Mouse (Mus musculus) limb, embryonic 10.5 days (tissue): ENCODE data around the gene Smpd3. TPM values are rescaled to one million over a fixed set of nuclear protein-coding genes. Genes with fewer than 3 reads are reported as not detected.

Experiments
- DNase-seq: peaks from one replicate; pipeline ENCODE4 v3.0.0-alpha.2; 2017; ENCODE audit warnings: low spot score
- H3K27ac ChIP-seq: fragments of 300-500 bp; sonication (generic); 2 replicates; pipeline ENCODE4 v1.5.1; 2016; ENCODE audit warnings: mild to moderate bottlenecking
- H3K27me3 ChIP-seq: fragments of 300-500 bp; sonication (generic); 2 replicates; pipeline ENCODE4 v1.6.1; 2016; ENCODE audit warnings: low read depth, mild to moderate bottlenecking; ENCODE audit not compliant: poor library complexity, severe bottlenecking
- H3K36me3 ChIP-seq: fragments of 300-500 bp; sonication (generic); 2 replicates; pipeline ENCODE4 v1.6.1; 2016; ENCODE audit warnings: mild to moderate bottlenecking, moderate library complexity
- H3K4me1 ChIP-seq: fragments of 300-500 bp; sonication (generic); 2 replicates; pipeline ENCODE4 v1.6.1; 2016
- H3K4me3 ChIP-seq: fragments of 300-500 bp; sonication (generic); 2 replicates; pipeline ENCODE4 v1.5.1; 2016; ENCODE audit warnings: mild to moderate bottlenecking, moderate library complexity
- H3K9me3 ChIP-seq: fragments of 300-500 bp; sonication (generic); replicated peaks from 2 replicates; pipeline ENCODE4 v1.6.1; 2016; ENCODE audit warnings: mild to moderate bottlenecking
- WGBS: fragments of 180-500 bp; shearing (Covaris S2); methylation state at CpG from one replicate; pipeline ENCODE4 v1.1.7; 2016; 5-methylcytosine and 5-hydroxymethylcytosine counted together
- polyA plus RNA-seq: library from polyadenylated mRNA; unstranded; fragments of >200 nt; fragmentation: Nextera tagmentation; extraction: Ambion mirVana; gene quantifications from 2 replicates; pipeline ENCODE4 v1.2.1, GENCODE M21; 2016

Smpd3 gene
- polyA plus RNA-seq, 1 experiment from 2014 or later = 0.68 TPM

DNA sequence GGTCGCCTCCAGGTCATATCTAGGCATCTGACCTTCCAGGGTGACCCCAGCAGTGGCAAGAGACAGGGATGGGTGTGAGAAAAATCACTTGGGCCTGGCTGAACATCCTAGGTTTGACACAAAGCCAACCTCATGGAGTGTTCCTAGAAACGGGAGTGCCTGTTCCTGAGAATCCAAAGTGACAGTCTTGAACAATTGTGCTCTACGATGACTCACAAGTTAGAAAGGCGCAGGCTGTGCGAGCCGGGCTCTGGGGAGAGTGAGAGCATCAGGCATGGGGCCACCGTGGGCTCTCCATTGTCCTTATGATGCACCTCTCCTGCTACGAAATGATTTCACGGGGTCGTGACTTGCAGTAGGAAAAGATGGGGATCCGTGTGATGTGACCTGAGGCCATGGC is 11.6 kb upstream of the Smpd3 start:
- H3K36me3 ChIP-seq = no peaks in the 10 kb centered on the region
- H3K27ac ChIP-seq = no peak overlapping the region
- H3K4me3 ChIP-seq = no peak overlapping the region
- H3K9me3 ChIP-seq = no peaks in the 10 kb centered on the region
- no peaks in the 10 kb centered on the region for H3K4me1 ChIP-seq
- no peaks in the 10 kb centered on the region for H3K27me3 ChIP-seq
- DNase-seq = no peak
- WGBS = 73% methylated on average over 11 of the region's 11 CpGs

DNA sequence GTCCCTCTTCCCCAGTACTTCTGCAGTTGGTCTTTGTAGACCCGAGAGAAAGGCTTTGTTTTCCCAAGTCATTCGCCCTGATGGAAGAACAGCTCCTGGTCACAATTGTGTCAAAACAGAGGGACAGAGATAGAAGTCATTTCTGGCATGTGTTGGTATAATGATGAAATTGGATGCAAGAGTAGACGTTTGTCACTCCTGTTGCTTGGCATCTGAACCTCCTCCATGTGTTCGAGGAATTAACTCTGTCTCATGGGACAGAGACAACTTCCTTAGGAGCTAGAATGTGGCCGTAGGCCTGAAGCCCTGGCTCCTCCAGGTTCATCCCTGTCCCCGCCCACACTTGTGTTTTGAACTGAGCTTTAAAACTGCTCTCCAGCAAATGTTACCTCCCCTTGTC is 8.3 kb upstream of the Smpd3 start:
- Histone ChIP-seq H3K4me1 (no peaks in the 10 kb centered on the region), H3K27ac (no peak overlapping the region), H3K36me3 (no peaks in the 10 kb centered on the region), H3K9me3 (no peaks in the 10 kb centered on the region), H3K27me3 (no peaks in the 10 kb centered on the region), H3K4me3 (no peak overlapping the region)
- no peak for DNase-seq
- WGBS = 79% methylated on average over 6 of the region's 6 CpGs

DNA sequence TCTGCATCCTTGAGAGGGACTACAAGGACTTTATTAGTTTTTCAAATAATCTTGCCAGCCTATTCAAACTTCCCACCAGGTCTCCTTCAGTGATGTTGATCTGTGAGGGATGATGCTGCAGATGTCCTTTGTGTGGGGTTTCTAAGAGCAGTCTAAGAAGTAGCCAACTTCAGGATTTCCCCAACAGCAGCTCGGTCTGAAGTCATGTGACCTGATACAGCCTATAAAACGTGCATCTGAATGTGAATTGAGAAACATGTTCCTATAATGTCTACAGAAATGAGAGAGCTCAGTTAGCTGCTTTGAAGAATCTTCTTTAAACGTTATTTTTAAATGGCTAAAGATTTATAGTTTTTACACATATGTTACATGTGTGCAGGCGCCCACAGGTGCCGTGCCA is 5.7 kb upstream of the Smpd3 start:
- Histone ChIP-seq H3K4me1 (peaks cover 5% of the 10 kb centered on the region), H3K27ac (no peak overlapping the region), H3K36me3 (no peaks in the 10 kb centered on the region), H3K4me3 (no peak overlapping the region), H3K9me3 (no peaks in the 10 kb centered on the region), H3K27me3 (no peaks in the 10 kb centered on the region)
- no peak for DNase-seq
- WGBS = 81% methylated on average over 5 of the region's 5 CpGs

DNA sequence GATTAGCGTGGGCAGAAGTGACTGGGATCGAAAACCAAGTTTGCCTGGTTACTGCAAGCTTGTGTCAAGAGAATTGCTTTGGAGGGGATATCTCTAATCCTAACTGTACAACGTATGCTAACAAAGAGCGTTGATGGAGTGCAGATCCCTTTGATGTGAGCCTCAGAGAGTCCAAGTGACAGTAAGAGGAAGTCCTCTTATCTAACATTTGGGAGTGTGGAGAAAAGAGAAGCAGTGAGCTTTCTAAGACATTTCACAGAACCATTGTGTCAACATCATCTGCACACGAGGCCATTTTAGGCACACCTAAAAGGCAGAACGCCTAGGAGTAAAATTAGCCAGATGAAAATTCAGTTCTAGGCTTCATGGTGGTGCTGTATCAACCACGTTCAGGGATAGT is 5.0 kb upstream of the Smpd3 start:
- H3K4me3 ChIP-seq = no peak overlapping the region
- no peak overlapping the region for H3K27ac ChIP-seq
- H3K27me3 ChIP-seq = no peaks in the 10 kb centered on the region
- no peak for DNase-seq
- no peaks in the 10 kb centered on the region for H3K9me3 ChIP-seq
- H3K36me3 ChIP-seq = no peaks in the 10 kb centered on the region
- peaks cover 5% of the 10 kb centered on the region for H3K4me1 ChIP-seq
- 65% methylated on average over 7 of the region's 7 CpGs for WGBS

DNA sequence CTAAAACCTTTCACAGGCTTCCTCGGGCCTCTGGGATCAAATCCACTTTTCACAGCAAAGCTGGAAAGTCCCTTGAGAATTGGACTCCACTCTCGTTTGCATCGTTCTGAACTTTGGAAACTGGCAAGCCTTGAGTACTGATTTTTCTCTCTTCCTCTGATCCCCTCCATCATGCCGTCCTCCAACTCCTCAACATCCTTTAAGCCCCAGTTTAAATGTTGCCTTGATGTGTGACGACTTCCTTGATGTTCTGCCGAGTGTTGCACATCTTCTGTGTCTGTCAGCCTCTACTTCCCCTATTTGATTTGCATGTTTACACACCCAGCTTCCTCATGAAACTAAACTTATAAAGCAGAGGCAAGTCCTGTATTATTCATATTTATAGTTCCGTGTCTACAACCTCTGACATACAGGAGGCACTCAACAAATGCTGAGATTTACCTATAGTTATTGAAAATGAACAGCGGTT is 987 bp upstream of the Smpd3 start:
- Histone ChIP-seq H3K4me3 (peak overlapping the region; percentile 58), H3K27me3 (peaks cover 35% of the 10 kb centered on the region), H3K36me3 (no peaks in the 10 kb centered on the region), H3K4me1 (peaks cover 21% of the 10 kb centered on the region), H3K9me3 (no peaks in the 10 kb centered on the region), H3K27ac (no peak overlapping the region)
- no peak for DNase-seq
- WGBS = 46% methylated on average over 8 of the region's 8 CpGs

DNA sequence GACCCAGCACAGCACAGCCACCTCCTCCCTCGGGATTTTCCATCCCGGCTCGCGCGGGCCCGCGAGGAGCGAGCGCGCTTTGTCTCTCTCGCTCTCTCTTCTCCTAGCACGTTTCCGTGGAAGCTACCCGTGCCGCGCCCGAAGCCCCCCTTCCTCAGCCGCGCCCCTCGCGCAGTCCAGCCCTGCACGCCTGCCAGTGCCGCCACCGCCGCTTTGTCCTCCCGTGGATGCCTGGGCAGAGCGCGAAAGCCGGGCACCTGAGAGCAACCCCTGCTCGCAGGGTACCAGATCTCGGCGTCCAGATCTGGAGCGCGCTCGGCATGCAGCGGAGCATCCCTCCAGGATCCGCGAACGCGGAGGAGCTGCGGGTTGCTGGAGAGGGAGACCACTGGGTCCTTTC is 1.2 kb downstream of the Smpd3 start:
- no peaks in the 10 kb centered on the region for H3K36me3 ChIP-seq
- peaks cover 21% of the 10 kb centered on the region for H3K4me1 ChIP-seq
- H3K9me3 ChIP-seq = no peaks in the 10 kb centered on the region
- H3K27ac ChIP-seq = no peak overlapping the region
- 3% methylated on average over 41 of the region's 41 CpGs for WGBS
- peak; percentile 44 for DNase-seq
- H3K4me3 ChIP-seq = peak overlapping the region; percentile 19
- peaks cover 35% of the 10 kb centered on the region for H3K27me3 ChIP-seq

DNA sequence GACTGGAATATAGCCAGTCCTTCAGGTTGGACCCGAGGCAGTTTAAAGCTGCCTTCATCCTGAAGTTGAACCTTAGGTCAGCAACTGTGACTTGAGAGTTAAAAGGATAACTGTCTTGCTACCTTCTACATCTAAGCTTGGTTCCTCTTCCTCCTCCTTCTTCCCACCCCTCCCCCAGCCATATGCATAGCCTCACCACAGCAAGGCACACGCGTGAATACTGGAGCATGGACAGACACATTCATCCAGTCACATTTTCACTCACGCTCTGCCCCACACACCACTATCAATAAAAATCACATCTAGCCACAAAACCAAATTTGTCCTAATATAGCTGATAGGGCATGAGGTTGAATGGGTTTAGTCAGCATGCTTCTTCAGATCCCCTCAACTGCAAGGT is 1.8 kb downstream of the Smpd3 start:
- no peaks in the 10 kb centered on the region for H3K9me3 ChIP-seq
- WGBS = 70% methylated on average over 4 of the region's 4 CpGs
- peaks cover 35% of the 10 kb centered on the region for H3K27me3 ChIP-seq
- H3K27ac ChIP-seq = no peak overlapping the region
- no peaks in the 10 kb centered on the region for H3K36me3 ChIP-seq
- peak overlapping the region; percentile 19; the same call in 1 of the 2 replicates for H3K4me3 ChIP-seq
- no peak for DNase-seq
- H3K4me1 ChIP-seq = peaks cover 21% of the 10 kb centered on the region

DNA sequence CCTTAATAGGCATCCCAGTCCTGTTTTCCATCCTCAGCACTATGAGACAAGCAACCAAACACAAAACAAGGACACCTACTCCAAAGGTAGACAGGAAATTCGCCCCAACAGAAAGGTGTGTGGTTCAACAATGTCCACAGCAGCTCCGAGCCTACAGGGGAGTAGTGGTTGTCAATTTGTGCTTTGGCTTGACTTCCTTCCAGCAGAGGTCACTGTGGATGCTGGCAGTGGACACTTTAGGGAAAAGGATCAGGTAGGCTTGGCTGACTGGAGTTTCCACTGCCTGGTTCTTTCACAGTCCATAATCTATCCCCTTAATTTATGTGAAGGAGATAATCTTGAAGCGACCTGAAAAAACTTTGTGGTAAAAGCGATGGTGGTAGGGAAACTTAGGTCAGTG is 2.6 kb downstream of the Smpd3 start:
- Histone ChIP-seq H3K4me1 (peaks cover 21% of the 10 kb centered on the region), H3K9me3 (no peaks in the 10 kb centered on the region), H3K27ac (no peak overlapping the region), H3K4me3 (no peak overlapping the region), H3K36me3 (no peaks in the 10 kb centered on the region), H3K27me3 (peaks cover 35% of the 10 kb centered on the region)
- 60% methylated on average over 4 of the region's 4 CpGs for WGBS
- no peak for DNase-seq

DNA sequence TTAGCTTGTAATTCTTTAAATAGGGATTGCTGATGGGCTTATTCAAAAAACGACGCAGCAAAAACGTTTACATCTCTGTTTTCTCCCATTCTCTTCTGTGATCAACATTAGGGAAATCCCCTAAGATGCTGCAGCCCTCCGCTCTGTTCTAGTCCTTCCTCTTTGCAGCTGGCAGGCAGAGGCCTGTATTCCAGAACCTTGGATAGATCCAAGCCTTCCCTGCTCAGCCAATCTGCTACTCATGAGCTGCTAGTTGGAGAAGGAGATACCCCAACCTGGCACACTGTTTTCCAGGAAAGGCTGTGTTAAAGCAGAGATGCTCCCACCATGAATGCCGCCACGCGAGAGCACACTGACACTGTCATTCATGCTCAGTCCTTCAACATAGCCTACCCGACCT is 4.4 kb downstream of the Smpd3 start:
- Histone ChIP-seq H3K4me3 (no peak overlapping the region), H3K27ac (no peak overlapping the region), H3K36me3 (no peaks in the 10 kb centered on the region), H3K27me3 (peaks cover 35% of the 10 kb centered on the region), H3K9me3 (no peaks in the 10 kb centered on the region), H3K4me1 (peaks cover 16% of the 10 kb centered on the region)
- no peak for DNase-seq
- WGBS = 44% methylated on average over 8 of the region's 8 CpGs

DNA sequence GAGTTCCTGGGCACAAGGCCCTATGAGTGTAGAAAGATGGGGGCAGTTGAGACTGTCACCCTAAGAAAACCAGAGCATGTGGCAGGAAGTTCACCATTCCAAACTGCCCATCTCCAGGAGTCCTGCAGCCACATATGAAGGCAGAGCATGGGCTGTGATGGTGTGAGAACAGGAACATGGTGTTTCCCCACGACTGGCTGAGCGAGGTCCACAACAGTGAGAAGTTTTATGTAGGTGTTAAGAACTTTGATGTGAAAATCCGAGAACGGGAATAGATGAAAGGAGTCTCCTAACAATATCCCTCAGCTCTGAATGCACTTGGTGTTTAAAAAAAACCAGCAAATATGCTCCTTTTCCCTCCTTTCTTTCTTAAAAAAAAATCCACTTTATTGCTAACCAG is 5.3 kb downstream of the Smpd3 start:
- Histone ChIP-seq H3K4me1 (peaks cover 13% of the 10 kb centered on the region), H3K36me3 (no peaks in the 10 kb centered on the region), H3K27ac (no peak overlapping the region), H3K4me3 (no peak overlapping the region), H3K27me3 (peaks cover 32% of the 10 kb centered on the region), H3K9me3 (no peaks in the 10 kb centered on the region)
- WGBS = 57% methylated on average over 4 of the region's 4 CpGs
- no peak for DNase-seq

DNA sequence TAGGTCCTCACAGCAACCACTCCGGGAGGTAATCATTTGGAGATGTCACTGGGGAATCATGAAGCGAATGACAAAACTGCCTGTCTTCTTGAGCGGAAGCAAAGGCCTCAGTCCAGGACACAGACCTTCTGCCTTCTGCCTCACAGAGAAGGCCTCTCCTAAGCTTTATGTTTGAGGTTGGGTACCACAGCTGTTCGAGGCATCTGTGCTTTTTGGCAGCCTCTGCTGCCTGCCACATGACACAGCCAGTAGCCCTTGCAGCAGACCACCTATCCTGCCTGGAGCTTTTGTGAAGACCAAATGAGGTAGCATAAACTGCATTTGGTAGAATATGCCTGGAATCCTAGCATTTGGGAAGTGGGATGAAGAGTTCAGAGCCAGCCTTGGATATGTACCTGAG is 11.2 kb downstream of the Smpd3 start:
- DNase-seq = no peak

DNA sequence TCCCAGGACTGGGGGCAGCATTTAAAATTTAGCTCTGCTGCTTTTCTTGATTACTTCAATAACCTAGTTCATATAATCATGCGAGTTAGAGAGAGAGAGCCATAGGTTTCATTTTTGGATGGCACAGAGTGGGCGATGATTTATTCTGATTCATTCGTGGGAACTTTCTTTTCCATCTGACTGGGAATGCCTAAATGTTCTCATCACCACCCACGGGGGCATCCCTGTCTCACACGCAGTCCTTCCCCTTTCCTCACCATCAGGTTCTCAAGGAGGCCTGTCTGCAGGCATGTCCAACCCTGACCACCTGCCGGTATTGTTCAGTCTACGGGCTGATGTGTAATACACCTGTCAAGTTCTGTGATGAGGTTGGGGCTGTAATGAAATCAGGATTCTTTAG is 16.4 kb downstream of the Smpd3 start:
- no peak overlapping the region for H3K4me3 ChIP-seq
- no peak for DNase-seq
- H3K27ac ChIP-seq = no peak overlapping the region
- H3K27me3 ChIP-seq = no peaks in the 10 kb centered on the region
- H3K4me1 ChIP-seq = no peaks in the 10 kb centered on the region
- H3K9me3 ChIP-seq = no peaks in the 10 kb centered on the region
- H3K36me3 ChIP-seq = no peaks in the 10 kb centered on the region
- 89% methylated on average over 7 of the region's 7 CpGs for WGBS

More for the DNA sequence above, 11.2 kb downstream of the Smpd3 start:
- H3K9me3 ChIP-seq = no peaks in the 10 kb centered on the region
- no peaks in the 10 kb centered on the region for H3K36me3 ChIP-seq
- no peak overlapping the region for H3K27ac ChIP-seq
- no peaks in the 10 kb centered on the region for H3K27me3 ChIP-seq
- WGBS = 83% methylated on average over 4 of the region's 4 CpGs
- H3K4me3 ChIP-seq = no peak overlapping the region
- H3K4me1 ChIP-seq = no peaks in the 10 kb centered on the region

DNA sequence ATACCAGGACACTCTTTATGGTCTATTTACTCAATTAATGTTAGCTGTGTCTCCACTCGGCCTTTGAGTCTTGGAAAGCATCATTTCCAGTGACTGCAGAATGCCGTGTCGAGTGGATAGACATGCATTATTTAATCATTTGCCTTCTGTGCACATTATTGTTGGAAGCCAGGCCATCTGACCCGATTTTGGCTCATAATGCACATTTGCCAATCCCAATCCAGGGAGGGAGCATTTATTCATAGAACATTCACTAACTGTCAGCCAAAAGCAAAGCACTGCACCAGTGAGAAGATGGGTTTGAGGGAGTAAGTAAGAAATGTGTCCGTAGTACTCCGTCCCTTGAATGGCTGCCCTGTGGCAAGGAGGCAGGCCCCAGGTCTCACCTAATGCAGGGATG is 17.8 kb downstream of the Smpd3 start:
- Histone ChIP-seq H3K4me1 (no peaks in the 10 kb centered on the region), H3K36me3 (no peaks in the 10 kb centered on the region), H3K9me3 (no peaks in the 10 kb centered on the region), H3K27me3 (no peaks in the 10 kb centered on the region), H3K27ac (no peak overlapping the region), H3K4me3 (no peak overlapping the region)
- WGBS = 85% methylated on average over 6 of the region's 6 CpGs
- no peak for DNase-seq

DNA sequence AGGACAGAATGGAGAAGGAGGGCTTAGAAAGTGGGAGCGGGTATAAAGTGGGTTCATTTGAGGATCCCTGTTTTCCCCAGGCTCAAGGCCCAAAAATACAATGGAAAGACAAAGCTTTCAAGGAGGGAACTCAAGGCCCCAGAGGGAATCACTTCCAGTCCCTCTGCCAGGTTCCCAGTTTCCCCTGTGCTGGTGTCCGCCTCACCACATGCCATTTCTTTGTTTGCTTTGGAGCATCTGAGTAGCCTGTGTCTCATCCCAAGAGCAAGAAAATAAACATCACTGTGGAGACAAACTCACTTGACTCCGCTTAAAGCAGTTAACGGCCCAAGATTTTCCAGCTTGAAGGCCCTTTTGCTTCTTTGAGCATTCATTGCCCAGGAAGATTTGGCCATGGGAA is 20.7 kb downstream of the Smpd3 start:
- DNase-seq = no peak
- WGBS = 70% methylated on average over 4 of the region's 4 CpGs
- no peak overlapping the region for H3K4me3 ChIP-seq
- H3K27me3 ChIP-seq = no peaks in the 10 kb centered on the region
- no peak overlapping the region for H3K27ac ChIP-seq
- H3K4me1 ChIP-seq = no peaks in the 10 kb centered on the region
- no peaks in the 10 kb centered on the region for H3K9me3 ChIP-seq
- H3K36me3 ChIP-seq = no peaks in the 10 kb centered on the region
